Mouse (Mus musculus) 416B (cell line): ENCODE data around the gene Ryr3.

Source experiments
- DNase-seq: peaks from one replicate; pipeline ENCODE4 v3.0.0; 2011; ENCODE audit warnings: low read depth

Gene Ryr3

GRCm38 (mm10) chr2:112910579-112910978 is 306.3 kb downstream of the Ryr3 start:
- DNase-seq: no peak

- DNase-seq: no peak
Observed at GRCm38 (mm10) chr2:112909142-112909541, 307.8 kb downstream of the Ryr3 start.

- no peak for DNase-seq
Observed at GRCm38 (mm10) chr2:112900747-112901146, 316.1 kb downstream of the Ryr3 start.

- no peak for DNase-seq
Observed at GRCm38 (mm10) chr2:112884456-112885114, 332.3 kb downstream of the Ryr3 start.

- DNase-seq: no peak
Observed at GRCm38 (mm10) chr2:112881805-112882204, 335.1 kb downstream of the Ryr3 start.

- no peak for DNase-seq
Observed at GRCm38 (mm10) chr2:112881376-112881775, 335.5 kb downstream of the Ryr3 start.

- no peak for DNase-seq
Observed at GRCm38 (mm10) chr2:112877404-112877803, 339.5 kb downstream of the Ryr3 start.

- no peak for DNase-seq
Observed at GRCm38 (mm10) chr2:112866043-112866551, 350.8 kb downstream of the Ryr3 start.

- no peak for DNase-seq
Observed at GRCm38 (mm10) chr2:112861792-112862191, 355.1 kb downstream of the Ryr3 start.

- DNase-seq: no peak
Observed at GRCm38 (mm10) chr2:112845583-112846512, 371.0 kb downstream of the Ryr3 start.

GRCm38 (mm10) chr2:112842877-112843276 is 374.0 kb downstream of the Ryr3 start:
- DNase-seq: peak; percentile 25

GRCm38 (mm10) chr2:112831423-112832305 is 385.2 kb downstream of the Ryr3 start:
- DNase-seq: no peak

- no peak for DNase-seq
Observed at GRCm38 (mm10) chr2:112826571-112826970, 390.3 kb downstream of the Ryr3 start.

GRCm38 (mm10) chr2:112822721-112823120 is 394.2 kb downstream of the Ryr3 start:
- no peak for DNase-seq

GRCm38 (mm10) chr2:112819059-112819458 is 397.8 kb downstream of the Ryr3 start:
- no peak for DNase-seq

- DNase-seq: no peak
Observed at GRCm38 (mm10) chr2:112816976-112817375, 399.9 kb downstream of the Ryr3 start.

GRCm38 (mm10) chr2:112815960-112816359 is 400.9 kb downstream of the Ryr3 start:
- DNase-seq: no peak

GRCm38 (mm10) chr2:112812637-112813402 is 404.1 kb downstream of the Ryr3 start:
- DNase-seq: peak; percentile 4

GRCm38 (mm10) chr2:112806015-112806414 is 410.9 kb downstream of the Ryr3 start:
- DNase-seq: no peak

GRCm38 (mm10) chr2:112799995-112800353 is 416.9 kb downstream of the Ryr3 start:
- peak; percentile 63 for DNase-seq

GRCm38 (mm10) chr2:112799351-112799994 is 417.4 kb downstream of the Ryr3 start:
- peak; percentile 13 for DNase-seq
